Mouse (Mus musculus) megakaryocyte, embryonic 14.5 days (primary cell): Measurements from ENCODE around the gene Hoxb6.

ENCODE experiments used
- FLI1 ChIP-seq: IDR thresholded peaks from 2 replicates; pipeline ENCODE4 v1.6.1; 2012; ENCODE audit warnings: low read length, inconsistent platforms, mixed read lengths
- GATA1 ChIP-seq: IDR thresholded peaks from 3 replicates; pipeline ENCODE4 v1.6.1; 2012; ENCODE audit warnings: mixed read lengths, low read length, inconsistent platforms, borderline replicate concordance

DNA sequence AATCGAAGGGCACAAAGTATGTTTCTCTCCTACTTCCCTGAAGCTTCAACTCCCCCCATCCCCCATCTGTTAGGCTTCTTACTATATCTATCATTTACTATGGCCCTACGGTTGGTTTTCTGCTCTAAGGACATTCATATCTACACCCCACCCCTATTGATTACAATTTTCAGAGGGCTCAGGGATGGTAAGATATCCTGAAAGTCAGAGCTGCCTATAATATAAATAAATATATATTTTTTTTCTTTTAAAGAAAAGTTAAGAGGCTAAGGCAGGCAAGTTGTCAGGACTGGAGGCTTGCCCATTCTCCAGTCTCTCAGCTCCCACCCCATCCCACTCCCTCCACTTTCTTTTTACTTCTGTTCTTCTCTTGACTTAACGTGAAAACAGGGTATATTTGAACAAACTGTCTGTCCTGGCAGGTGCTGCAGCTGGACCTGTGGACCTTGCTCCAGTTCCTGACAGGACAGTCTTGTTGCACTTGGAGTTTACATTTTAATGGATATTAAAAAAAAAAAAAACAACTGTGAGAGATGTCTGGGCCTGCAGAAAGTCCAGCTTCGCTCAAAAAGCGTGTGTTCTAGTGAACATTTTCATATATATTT lies 54.7 kb downstream of the Hoxb6 start:
- TF ChIP-seq GATA1 (no peak), FLI1 (no peak)
